Mouse (Mus musculus): Measurements from ENCODE around the gene Skap1.

- TF ChIP-seq CTCF (IDR thresholded peaks at IDR 0.05 in 2 of 3, conservative IDR thresholded peaks at IDR 0.05 in 1 of 3; ENCODE audit: control insufficient read depth in 1 of 3, insufficient read depth in 1 of 3, low read depth in 2 of 3, low read length in 3 of 3, poor library complexity in 1 of 3, severe bottlenecking in 1 of 3) (peak in 1 of 3 experiments; percentile 22; a peak in 1 of 6 replicates), POLR2A (IDR thresholded peaks at IDR 0.05; ENCODE audit: control insufficient read depth in 1 of 2, insufficient read depth in 1 of 2, low read depth in 1 of 2, low read length in 2 of 2, poor library complexity in 1 of 2) (no peak), NRF1 (IDR thresholded peaks at IDR 0.05; ENCODE audit: insufficient read depth, low read depth, low read length, poor library complexity, severe bottlenecking) (no peak), HCFC1 (IDR thresholded peaks at IDR 0.05; ENCODE audit: low read depth, low read length) (no peak), USF1 (IDR thresholded peaks at IDR 0.05; ENCODE audit: low read depth, low read length) (no peak), CHD2 (IDR thresholded peaks at IDR 0.05; ENCODE audit: low read length) (no peak), UBTF (IDR thresholded peaks at IDR 0.05; ENCODE audit: borderline replicate concordance, insufficient read depth, low read depth, low read length) (no peak)
Measured at GRCm38 (mm10) chr11:96624436-96624835, 160.0 kb downstream of the Skap1 start.
